Mouse (Mus musculus) left cerebral cortex, adult 9 months (tissue): ENCODE data around the gene Grm5.

ENCODE experiments used
- DNase-seq, 2 experiments: peaks; one replicate each; pipeline ENCODE4 v3.0.0; 2022; ENCODE audit warnings: low spot score in 2 of 2

Grm5 gene

GRCm38 (mm10) chr7:88159542-88160241 is 575.7 kb downstream of the Grm5 start:
- DNase-seq: no peak

GRCm38 (mm10) chr7:88161586-88161985 is 577.6 kb downstream of the Grm5 start:
- no peak for DNase-seq
